Mouse (Mus musculus) lung, embryonic 14.5 days (tissue): ENCODE data around the gene Asb13. TPM values are rescaled to one million over a fixed set of nuclear protein-coding genes. Genes with fewer than 3 reads are reported as not detected.

ENCODE experiments used
- ATAC-seq: fragments of 200-750 bp; cut with Nextera tagmentation; 2 replicates; pipeline ENCODE4 v1.8.0; 2017; ENCODE audit warnings: mild to moderate bottlenecking, moderate TSS enrichment, moderate library complexity; ENCODE audit not compliant: insufficient read depth
- DNase-seq: peaks from one replicate; pipeline ENCODE4 v3.0.0-alpha.2; 2015
- H3K27ac ChIP-seq: fragments of 300-500 bp; sonication (generic); 2 replicates; pipeline ENCODE4 v1.5.1; 2014; ENCODE audit warnings: low read depth, mild to moderate bottlenecking, moderate library complexity
- H3K27me3 ChIP-seq: fragments of 300-500 bp; sonication (generic); 2 replicates; pipeline ENCODE4 v1.6.1; 2014; ENCODE audit warnings: low read length, control low read depth; ENCODE audit not compliant: insufficient read depth
- H3K36me3 ChIP-seq: fragments of 300-500 bp; sonication (generic); 2 replicates; pipeline ENCODE4 v1.6.1; 2014; ENCODE audit warnings: control low read depth; ENCODE audit not compliant: insufficient read depth
- H3K4me1 ChIP-seq: fragments of 300-500 bp; sonication (generic); 2 replicates; pipeline ENCODE4 v1.6.1; 2014; ENCODE audit warnings: antibody characterized with exemption, control low read depth; ENCODE audit not compliant: insufficient read depth
- H3K4me2 ChIP-seq: fragments of 300-500 bp; sonication (generic); 2 replicates; pipeline ENCODE4 v1.6.1; 2014; ENCODE audit warnings: mild to moderate bottlenecking
- H3K4me3 ChIP-seq: fragments of 300-500 bp; sonication (generic); 2 replicates; pipeline ENCODE4 v1.5.1; 2014; ENCODE audit warnings: low read depth, low read length
- H3K9ac ChIP-seq: fragments of 300-500 bp; sonication (generic); 2 replicates; pipeline ENCODE4 v1.6.1; 2014
- H3K9me3 ChIP-seq: fragments of 300-500 bp; sonication (generic); 2 replicates; pipeline ENCODE4 v1.6.1; 2016; ENCODE audit warnings: low read depth, low read length, control low read depth
- CTCF ChIP-seq: IDR thresholded peaks from 2 replicates; pipeline ENCODE4 v1.5.1; 2016; ENCODE audit warnings: antibody characterized with exemption, low read depth
- WGBS: fragments of 180-500 bp; shearing (Covaris S2); extraction: QIAGEN DNeasy Blood & Tissue Kit; methylation state at CpG from one replicate; pipeline ENCODE4 v1.1.7; 2014; 5-methylcytosine and 5-hydroxymethylcytosine counted together
- polyA plus RNA-seq: library from polyadenylated mRNA; unstranded; fragments of >200 nt; fragmentation: Nextera tagmentation; extraction: Ambion mirVana; gene quantifications from 2 replicates; pipeline ENCODE4 v1.2.1, GENCODE M21; 2014

The Asb13 gene
- polyA plus RNA-seq, 1 experiment from 2014 or later, result 10.8 TPM

- H3K9me3 ChIP-seq, result no peaks in the 10 kb centered on the region
- 50% methylated on average over 4 of the region's 4 CpGs for WGBS
These were observed 66.9 kb downstream of the Asb13 start for GRCm38 (mm10) chr13:3700752-3701151.

More at GRCm38 (mm10) chr13:3700752-3701151, 66.9 kb downstream of the Asb13 start:
- Histone ChIP-seq H3K9ac (no peak overlapping the region), H3K4me2 (no peak overlapping the region), H3K27ac (no peak overlapping the region), H3K4me1 (0 out of 2 replicates have a peak, but pooled peaks cover 5% of the 10 kb centered on the region), H3K4me3 (no peak overlapping the region), H3K27me3 (no peaks in the 10 kb centered on the region), H3K36me3 (no peaks in the 10 kb centered on the region)
- DNase-seq (peak; percentile 37), ATAC-seq (no peak)
- TF ChIP-seq CTCF, result no peak

Other genes starting within 250 kb of the Asb13 start
- 478 and 493 TPM in 2 replicates for gene Gdi2, start 96.0 kb upstream of the Asb13 start, polyA plus RNA-seq
- gene Fam208b, start 22.9 kb upstream of the Asb13 start, polyA plus RNA-seq, result 17.8 and 18.4 TPM in 2 replicates
- gene Calml3, start 170.3 kb downstream of the Asb13 start, polyA plus RNA-seq, result 0.18 TPM in 1 of 2 replicates, not detected in the other
- gene Calm4, start 203.7 kb downstream of the Asb13 start, polyA plus RNA-seq, result not detected in 2 replicates
- gene Calm5, start 220.1 kb downstream of the Asb13 start, polyA plus RNA-seq, result not detected in 2 replicates